Mouse (Mus musculus) layer of hippocampus, adult 8-10 months (tissue): ENCODE results near the gene Gm281. TPM values are rescaled to one million over a fixed set of nuclear protein-coding genes. Genes with fewer than 3 reads are reported as not detected.

Source experiments
- DNase-seq, 2 experiments: peaks; one replicate each; pipeline ENCODE4 v3.0.0; 2022; ENCODE audit warnings: low spot score in 2 of 2
- microRNA-seq, 2 experiments: library from miRNA; unstranded; fragments of <30 nt; microRNA quantifications; one replicate each; pipeline ENCODE4 v1.2.0; 2022
- total RNA-seq, 4 experiments: library from RNA; stranded (reverse); gene quantifications; 2 replicates each; pipeline ENCODE4 v1.2.4; 2022

Gm281 gene
- total RNA-seq, 4 experiments from 2014 or later, result not detected

GRCm38 (mm10) chr14:13861416-13861815 lies 52.9 kb downstream of the Gm281 start:
- DNase-seq, result no peak

- DNase-seq, result peak; percentile 3 to 5
These were observed 101.3 kb downstream of the Gm281 start for GRCm38 (mm10) chr14:13812801-13813479.

GRCm38 (mm10) chr14:13790446-13790845 lies 123.8 kb downstream of the Gm281 start:
- no peak for DNase-seq

- DNase-seq, result no peak
These were observed 124.3 kb downstream of the Gm281 start for GRCm38 (mm10) chr14:13790001-13790400.

- no peak for DNase-seq
These were observed 131.3 kb downstream of the Gm281 start for GRCm38 (mm10) chr14:13782970-13783369.

GRCm38 (mm10) chr14:13778383-13778782 lies 135.9 kb downstream of the Gm281 start:
- DNase-seq, result no peak

GRCm38 (mm10) chr14:13771163-13771562 lies 143.1 kb downstream of the Gm281 start:
- no peak for DNase-seq

GRCm38 (mm10) chr14:13770686-13771085 lies 143.6 kb downstream of the Gm281 start:
- peak; percentile 7 to 10 for DNase-seq

Small RNA genes within 50 kb of the gene (microRNA-seq; reads per million reads assigned to microRNA genes)
- 0 reads per million in 2 experiments for gene Gm27506

Other genes starting within 250 kb of the Gm281 start
- gene Sntn, start 243.6 kb downstream of the Gm281 start, total RNA-seq, result under 1 TPM; 0.31 to 0.76 (median 0.50) TPM
- gene Atxn7, start 47.0 kb upstream of the Gm281 start, total RNA-seq, result 10 to 100 TPM; 26.4 to 33.7 (median 29.2) TPM
- 10 to 100 TPM; 85.6 to 97.3 (median 89.8) TPM for gene Thoc7, start 47.4 kb upstream of the Gm281 start, total RNA-seq
- 100 to 1,000 TPM; 111 to 121 (median 118) TPM for gene Psmd6, start 206.5 kb upstream of the Gm281 start, total RNA-seq